Mouse (Mus musculus): ENCODE measurements around the gene Ckap2. TPM values are rescaled to one million over a fixed set of nuclear protein-coding genes. Genes with fewer than 3 reads are reported as not detected.

The Ckap2 gene
- total RNA-seq, 1 experiment: 68.7 TPM

GRCm38 (mm10) chr8:22124220-22125152 is 61.1 kb downstream of the Ckap2 start, which contains the start of gene Nek5:
Gene Nek5, minus strand, starts transcription at chr8:22125053.
- Histone ChIP-seq H3K4me3 (ENCODE audit: insufficient read depth in 1 of 2, low read depth in 1 of 2, low read length in 2 of 2, poor library complexity in 1 of 2, severe bottlenecking in 1 of 2) (peak within 1 kb of the TSS; percentile 59 to 79), H3K9ac (ENCODE audit: insufficient read depth, low read depth, low read length, poor library complexity, severe bottlenecking) (peak within 1 kb of the TSS; percentile 53), H3K9me3 (ENCODE audit: control insufficient read depth, insufficient read depth, low read depth, low read length) (no peaks in the 10 kb centered on the region), H3K27ac (ENCODE audit: insufficient read depth, low read depth, low read length, poor library complexity, severe bottlenecking) (no peak within 1 kb of the TSS), H3K36me3 (ENCODE audit: control insufficient read depth, insufficient read depth, low read length, poor library complexity, severe bottlenecking) (no peaks in the 10 kb centered on the region; the same call in 1 of the 2 replicates), H3K4me1 (ENCODE audit: control insufficient read depth in 2 of 2, insufficient read depth in 2 of 2, low read length in 2 of 2, poor library complexity in 1 of 2) (peaks cover 0 to 6% of the 10 kb centered on the region in 2 experiments; a peak in 2 of 4 replicates)
- in situ Hi-C loops (cut with MboI; ENCODE audit: low sequenced_read_pairs in 2 of 2, unreplicated experiment in 2 of 2): loop anchor here in 1 of 2 experiments (10.0 kb wide), 1 partner anchor 130 kb away; no protein-coding TSS in a partner anchor
- TF ChIP-seq ZC3H11A (IDR thresholded peaks at IDR 0.05; ENCODE audit: borderline replicate concordance, low read depth, low read length): no peak
- no peak for TF ChIP-seq MAFK (IDR thresholded peaks at IDR 0.05; ENCODE audit: insufficient read depth, low read depth, low read length)
- peak; percentile 83 for TF ChIP-seq ZNF384 (IDR thresholded peaks at IDR 0.05; ENCODE audit: low read depth, low read length)
- no peak for TF ChIP-seq CHD2 (IDR thresholded peaks at IDR 0.05; ENCODE audit: low read depth, low read length)
- peak; percentile 82 for DNase-seq (ENCODE audit: low read depth, low spot score)

Other genes with a start within 250 kb of the Ckap2 start
- gene Defb35, start 247.5 kb downstream of the Ckap2 start, total RNA-seq (2012; rRNA removed): not detected in 2 replicates
- gene Defb13, start 239.1 kb downstream of the Ckap2 start, total RNA-seq (2012; rRNA removed): not detected in 2 replicates
- gene Fam90a1a, start 227.1 kb downstream of the Ckap2 start, total RNA-seq (2012; rRNA removed): 0.21 TPM in 1 of 2 replicates, not detected in the other
- gene Ccdc70, start 216.0 kb downstream of the Ckap2 start, total RNA-seq (2012; rRNA removed): not detected in 2 replicates
- gene Atp7b, start 125.5 kb downstream of the Ckap2 start, total RNA-seq (2012; rRNA removed): 3.2 and 5.3 TPM in 2 replicates
- gene Alg11, start 125.1 kb downstream of the Ckap2 start, total RNA-seq (2012; rRNA removed): 44.7 and 55.4 TPM in 2 replicates
- not detected in 2 replicates for gene Nek5, start 60.8 kb downstream of the Ckap2 start, total RNA-seq (2012; rRNA removed)
- gene Nek3, start 19.4 kb downstream of the Ckap2 start, total RNA-seq (2012; rRNA removed): 3.4 and 7.9 TPM in 2 replicates
- 20.6 and 25.9 TPM in 2 replicates for gene Vps36, start 7.0 kb upstream of the Ckap2 start, total RNA-seq (2012; rRNA removed)
- gene Thsd1, start 41.5 kb upstream of the Ckap2 start, total RNA-seq (2012; rRNA removed): 3.6 and 5.4 TPM in 2 replicates
- not detected in 2 replicates for gene Tpte, start 97.6 kb upstream of the Ckap2 start, total RNA-seq (2012; rRNA removed)
- gene Slc25a15, start 212.8 kb upstream of the Ckap2 start, total RNA-seq (2012; rRNA removed): 18.0 and 22.1 TPM in 2 replicates
- gene Mrps31, start 225.5 kb upstream of the Ckap2 start, total RNA-seq (2012; rRNA removed): 37.6 and 54.7 TPM in 2 replicates